Mouse (Mus musculus): ENCODE results near the gene Herc6.

GRCm38 (mm10) chr6:57571587-57571986 lies 9.2 kb upstream of the Herc6 start:
- TF ChIP-seq CTCF (conservative IDR thresholded peaks at IDR 0.05; ENCODE audit: low read length) (no peak), NANOG (IDR thresholded peaks at IDR 0.05; ENCODE audit: borderline replicate concordance, low read length) (no peak), POU5F1 (IDR thresholded peaks at IDR 0.05; ENCODE audit: borderline replicate concordance, low read length) (no peak)
